Mouse (Mus musculus): Measurements from ENCODE around the gene Mfsd2a. TPM values are rescaled to one million over a fixed set of nuclear protein-coding genes. Genes with fewer than 3 reads are reported as not detected.
"Not testable (repeated sequence)": the region's sequence is repeated elsewhere in the genome, so short reads cannot be mapped to it uniquely, and the experiment has no call there.

The Mfsd2a gene
- polyA plus RNA-seq, 1 experiment from 2014 or later = 26.7 TPM

GRCm38 (mm10) chr4:122991177-122991576, 30.2 kb upstream of the Mfsd2a start:
- Histone ChIP-seq H3K9me3 (replicated peaks) (no peaks in the 10 kb centered on the region), H3K4me1 (peaks cover 6% of the 10 kb centered on the region), H3K4me3 (no peak overlapping the region), H3K36me3 (ENCODE audit: poor library complexity, severe bottlenecking) (no peaks in the 10 kb centered on the region), H3K9ac (no peak overlapping the region), H3K27me3 (no peaks in the 10 kb centered on the region), H3K4me2 (no peak overlapping the region), H3K27ac (no peak overlapping the region)
- WGBS = 84% methylated on average over 1 of the region's 1 CpGs
- ATAC-seq = no peak

DNA sequence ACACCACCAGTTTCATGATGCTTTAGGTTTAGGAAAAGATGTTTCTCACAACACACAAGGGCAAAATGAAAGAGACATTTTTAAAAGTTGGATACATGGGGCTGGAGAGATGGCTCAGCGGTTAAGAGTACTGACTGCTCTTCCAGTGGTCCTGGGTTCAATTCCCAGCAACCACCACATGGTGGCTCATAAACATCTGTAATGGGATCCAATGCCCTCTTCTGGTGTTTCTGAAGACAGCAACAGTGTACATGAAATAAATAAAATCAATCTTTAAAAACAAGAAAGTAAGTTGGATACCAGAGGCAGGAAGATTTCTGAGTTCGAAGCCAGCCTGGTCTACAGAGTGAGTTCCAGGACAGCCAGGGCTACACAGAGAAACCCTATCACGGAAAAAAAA, 27.0 kb upstream of the Mfsd2a start:
- not testable (repeated sequence) for H3K9me3 ChIP-seq (replicated peaks); H3K9ac ChIP-seq; H3K36me3 ChIP-seq (ENCODE audit: poor library complexity, severe bottlenecking); H3K4me3 ChIP-seq; H3K27me3 ChIP-seq; H3K27ac ChIP-seq; H3K4me1 ChIP-seq; H3K4me2 ChIP-seq; ATAC-seq
- WGBS = 62% methylated on average over 3 of the region's 3 CpGs

DNA sequence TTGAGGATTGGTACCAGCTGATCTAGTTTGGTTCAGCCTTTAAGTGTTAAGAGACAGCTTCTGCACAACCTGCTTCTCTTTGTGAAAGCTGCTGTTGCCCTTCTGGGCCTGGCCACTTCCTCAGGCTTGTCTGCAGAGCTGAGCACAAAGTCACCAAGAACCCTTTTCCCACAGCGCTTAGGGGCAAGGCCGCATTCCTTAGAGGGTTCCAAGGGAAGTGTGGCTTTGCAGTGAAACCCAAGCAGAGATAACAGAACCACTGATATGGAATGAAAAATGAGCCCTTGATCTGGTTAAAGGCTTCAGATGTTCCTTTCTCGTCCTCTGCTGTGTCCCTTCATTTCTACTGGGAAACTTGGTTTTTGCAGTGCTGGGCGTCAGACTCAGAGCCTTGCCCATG, 26.4 kb upstream of the Mfsd2a start:
- Histone ChIP-seq H3K36me3 (ENCODE audit: poor library complexity, severe bottlenecking) (no peaks in the 10 kb centered on the region), H3K4me2 (no peak overlapping the region), H3K27me3 (peaks cover 7% of the 10 kb centered on the region), H3K27ac (no peak overlapping the region), H3K9me3 (replicated peaks) (no peaks in the 10 kb centered on the region), H3K4me1 (peaks cover 9% of the 10 kb centered on the region), H3K4me3 (no peak overlapping the region), H3K9ac (no peak overlapping the region)
- no peak for ATAC-seq
- WGBS = 84% methylated on average over 4 of the region's 4 CpGs

DNA sequence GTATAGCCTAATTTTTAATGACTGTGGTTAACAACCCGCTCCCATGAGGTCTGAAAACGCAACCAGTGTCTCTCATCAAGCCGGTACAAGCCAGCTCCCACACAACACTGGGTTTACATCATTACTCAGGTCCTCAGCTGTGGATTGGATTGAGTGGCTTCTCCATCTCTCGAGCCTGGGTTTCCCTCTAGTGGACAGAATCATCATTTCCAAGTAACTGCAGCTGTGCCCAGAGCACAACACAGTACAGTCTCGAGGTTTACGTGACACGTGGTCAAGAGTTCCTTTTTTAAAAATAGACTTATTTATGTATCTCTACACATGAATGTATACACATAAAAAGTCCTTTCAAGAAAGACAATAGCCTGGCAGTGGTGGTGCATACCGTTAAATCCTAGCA, 24.1 kb upstream of the Mfsd2a start:
- no peak overlapping the region for H3K4me3 ChIP-seq
- peak; percentile 92 for ATAC-seq
- H3K36me3 ChIP-seq (ENCODE audit: poor library complexity, severe bottlenecking) = no peaks in the 10 kb centered on the region
- peaks cover 13% of the 10 kb centered on the region for H3K27me3 ChIP-seq
- H3K4me1 ChIP-seq = peaks cover 9% of the 10 kb centered on the region
- no peak overlapping the region for H3K9ac ChIP-seq
- H3K27ac ChIP-seq = no peak overlapping the region
- H3K9me3 ChIP-seq (replicated peaks) = no peaks in the 10 kb centered on the region
- no peak overlapping the region for H3K4me2 ChIP-seq
- WGBS = 41% methylated on average over 8 of the region's 8 CpGs

- Histone ChIP-seq H3K27ac (no peak overlapping the region), H3K9me3 (replicated peaks) (no peaks in the 10 kb centered on the region), H3K9ac (peak overlapping the region; percentile 45; the same call in 1 of the 2 replicates), H3K36me3 (ENCODE audit: poor library complexity, severe bottlenecking) (no peaks in the 10 kb centered on the region), H3K4me1 (peaks cover 9% of the 10 kb centered on the region), H3K4me3 (no peak overlapping the region), H3K4me2 (peak overlapping the region; percentile 48), H3K27me3 (peaks cover 13% of the 10 kb centered on the region)
- no peak for ATAC-seq
- WGBS = 21% methylated on average over 17 of the region's 17 CpGs
Measured at GRCm38 (mm10) chr4:122983486-122984261, 22.7 kb upstream of the Mfsd2a start.

- H3K4me3 ChIP-seq = no peak overlapping the region
- no peaks in the 10 kb centered on the region for H3K36me3 ChIP-seq (ENCODE audit: poor library complexity, severe bottlenecking)
- 69% methylated on average over 3 of the region's 3 CpGs for WGBS
- H3K4me1 ChIP-seq = peaks cover 9% of the 10 kb centered on the region
- H3K9ac ChIP-seq = no peak overlapping the region
- H3K27me3 ChIP-seq = peaks cover 13% of the 10 kb centered on the region
- no peak overlapping the region for H3K27ac ChIP-seq
- ATAC-seq = no peak
- H3K9me3 ChIP-seq (replicated peaks) = no peaks in the 10 kb centered on the region
- peak overlapping the region; percentile 48; the same call in 1 of the 2 replicates for H3K4me2 ChIP-seq
Measured at GRCm38 (mm10) chr4:122982537-122982936, 21.5 kb upstream of the Mfsd2a start.

DNA sequence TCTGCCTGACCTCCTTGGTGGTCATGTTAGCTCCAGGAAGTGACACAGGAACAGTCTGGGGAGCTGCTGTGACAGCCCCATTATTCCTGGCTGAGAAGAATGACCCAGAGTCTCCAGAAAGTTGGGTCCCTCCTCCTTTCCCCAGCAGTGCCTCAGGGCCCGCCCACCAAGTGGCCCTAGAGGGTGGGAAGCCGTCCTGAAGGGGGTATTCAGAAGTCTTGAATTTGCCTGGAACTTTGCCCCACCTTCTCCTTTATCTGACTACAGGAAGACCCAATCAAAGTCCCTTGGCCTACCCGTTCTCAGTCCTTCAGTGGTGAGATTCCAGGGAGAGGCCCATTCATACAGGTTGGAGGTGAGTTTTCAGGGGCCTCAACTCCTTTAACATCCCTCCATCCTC, 20.9 kb upstream of the Mfsd2a start:
- no peak overlapping the region for H3K27ac ChIP-seq
- H3K9ac ChIP-seq = no peak overlapping the region
- ATAC-seq = no peak
- peaks cover 9% of the 10 kb centered on the region for H3K4me1 ChIP-seq
- 43% methylated on average over 3 of the region's 3 CpGs for WGBS
- H3K27me3 ChIP-seq = peaks cover 13% of the 10 kb centered on the region
- no peaks in the 10 kb centered on the region for H3K36me3 ChIP-seq (ENCODE audit: poor library complexity, severe bottlenecking)
- no peaks in the 10 kb centered on the region for H3K9me3 ChIP-seq (replicated peaks)
- no peak overlapping the region for H3K4me3 ChIP-seq
- H3K4me2 ChIP-seq = no peak overlapping the region

- ATAC-seq = no peak
- H3K36me3 ChIP-seq (ENCODE audit: poor library complexity, severe bottlenecking) = no peaks in the 10 kb centered on the region
- H3K4me3 ChIP-seq = no peak overlapping the region
- no peak overlapping the region for H3K27ac ChIP-seq
- peaks cover 9% of the 10 kb centered on the region for H3K4me1 ChIP-seq
- no peaks in the 10 kb centered on the region for H3K9me3 ChIP-seq (replicated peaks)
- H3K27me3 ChIP-seq = peaks cover 13% of the 10 kb centered on the region
- H3K9ac ChIP-seq = no peak overlapping the region
- 95% methylated on average over 7 of the region's 7 CpGs for WGBS
- H3K4me2 ChIP-seq = no peak overlapping the region
Measured at GRCm38 (mm10) chr4:122981238-122981637, 20.2 kb upstream of the Mfsd2a start.

- 81% methylated on average over 2 of the region's 2 CpGs for WGBS
- Histone ChIP-seq H3K9ac (no peak overlapping the region), H3K4me2 (no peak overlapping the region), H3K4me3 (no peak overlapping the region), H3K9me3 (replicated peaks) (no peaks in the 10 kb centered on the region), H3K27me3 (peaks cover 13% of the 10 kb centered on the region), H3K27ac (no peak overlapping the region), H3K4me1 (peaks cover 9% of the 10 kb centered on the region), H3K36me3 (ENCODE audit: poor library complexity, severe bottlenecking) (no peaks in the 10 kb centered on the region)
- no peak for ATAC-seq
Measured at GRCm38 (mm10) chr4:122980684-122981083, 19.7 kb upstream of the Mfsd2a start.

GRCm38 (mm10) chr4:122979826-122980225, 18.8 kb upstream of the Mfsd2a start:
- Histone ChIP-seq H3K9me3 (replicated peaks) (no peaks in the 10 kb centered on the region), H3K4me2 (no peak overlapping the region), H3K36me3 (ENCODE audit: poor library complexity, severe bottlenecking) (no peaks in the 10 kb centered on the region), H3K4me1 (peaks cover 9% of the 10 kb centered on the region), H3K4me3 (no peak overlapping the region), H3K27ac (no peak overlapping the region), H3K27me3 (peaks cover 13% of the 10 kb centered on the region), H3K9ac (no peak overlapping the region)
- WGBS = 81% methylated on average over 3 of the region's 3 CpGs
- ATAC-seq = no peak

DNA sequence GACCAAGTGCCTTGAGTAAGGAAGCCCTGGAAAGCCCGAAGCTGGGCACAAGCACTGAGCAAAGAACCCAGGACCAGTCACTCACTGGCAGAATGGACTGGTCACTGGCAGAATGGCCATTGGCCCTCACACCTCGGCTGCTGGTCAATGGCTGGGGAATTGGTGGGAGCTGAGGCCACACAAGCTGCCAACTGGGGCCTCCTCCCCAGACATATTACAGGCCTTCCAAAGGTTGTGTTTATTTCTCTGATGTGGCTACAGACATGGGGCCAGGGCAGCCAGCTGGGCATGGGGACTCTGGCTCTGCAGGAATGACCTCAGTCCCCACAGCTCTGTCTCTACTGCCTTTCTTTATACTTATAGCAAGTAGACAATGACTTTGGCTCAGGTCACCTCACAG, 17.9 kb upstream of the Mfsd2a start:
- peaks cover 8% of the 10 kb centered on the region; the same call in 1 of the 2 replicates for H3K27me3 ChIP-seq
- no peaks in the 10 kb centered on the region for H3K36me3 ChIP-seq (ENCODE audit: poor library complexity, severe bottlenecking)
- no peak for ATAC-seq
- H3K4me1 ChIP-seq = peaks cover 9% of the 10 kb centered on the region
- no peaks in the 10 kb centered on the region for H3K9me3 ChIP-seq (replicated peaks)
- no peak overlapping the region for H3K4me2 ChIP-seq
- H3K9ac ChIP-seq = no peak overlapping the region
- WGBS = 92% methylated on average over 2 of the region's 2 CpGs
- no peak overlapping the region for H3K27ac ChIP-seq
- H3K4me3 ChIP-seq = no peak overlapping the region

DNA sequence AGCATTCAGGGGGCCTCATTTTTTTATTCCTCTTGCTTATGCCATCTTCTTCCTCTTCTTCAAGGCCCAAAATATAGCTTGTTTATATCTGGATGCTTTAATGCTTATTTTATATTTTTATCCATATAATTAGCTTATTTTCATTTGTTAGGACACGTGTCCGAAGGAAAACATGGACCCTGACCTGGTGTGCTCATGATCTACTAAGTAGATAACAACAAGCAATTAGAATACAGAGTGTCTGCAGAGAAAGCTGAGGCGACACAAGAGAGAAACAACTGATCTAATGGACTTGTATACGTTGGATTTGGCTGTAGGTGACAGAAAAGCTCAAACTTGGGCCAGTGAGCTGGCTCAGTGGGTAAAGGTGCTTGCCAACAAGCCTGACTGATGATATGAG, 15.9 kb upstream of the Mfsd2a start:
- H3K4me2 ChIP-seq = no peak overlapping the region

More for the DNA sequence above, 15.9 kb upstream of the Mfsd2a start:
- ATAC-seq = no peak
- Histone ChIP-seq H3K9me3 (replicated peaks) (no peaks in the 10 kb centered on the region), H3K27me3 (peaks cover 1% of the 10 kb centered on the region; the same call in 1 of the 2 replicates), H3K4me3 (no peak overlapping the region), H3K4me1 (no peaks in the 10 kb centered on the region), H3K36me3 (ENCODE audit: poor library complexity, severe bottlenecking) (no peaks in the 10 kb centered on the region), H3K27ac (no peak overlapping the region), H3K9ac (no peak overlapping the region)
- WGBS = 82% methylated on average over 4 of the region's 4 CpGs

Data from forebrain, embryonic 13.5 days (tissue).